Mouse (Mus musculus) C2C12 (cell line): ENCODE results near the gene Zfp36l2. TPM values are rescaled to one million over a fixed set of nuclear protein-coding genes. Genes with fewer than 3 reads are reported as not detected.
"Not testable (repeated sequence)": the region's sequence is repeated elsewhere in the genome, so short reads cannot be mapped to it uniquely, and the experiment has no call there.

Source experiments
- H3K27me3 ChIP-seq: one replicate; pipeline ENCODE4 v1.6.1; 2011; ENCODE audit not compliant: control insufficient read depth, insufficient read depth, insufficient read length
- H3K36me3 ChIP-seq: one replicate; pipeline ENCODE4 v1.6.1; 2011; ENCODE audit not compliant: control insufficient read depth, insufficient read depth
- H3K4me3 ChIP-seq: one replicate; pipeline ENCODE4 v1.5.1; 2011; ENCODE audit warnings: mild to moderate bottlenecking, control low read depth; ENCODE audit not compliant: poor library complexity, insufficient read depth, severe bottlenecking
- H3K79me2 ChIP-seq: one replicate; pipeline ENCODE4 v1.6.1; 2011; ENCODE audit not compliant: control insufficient read depth, insufficient read depth
- H3K79me3 ChIP-seq: one replicate; pipeline ENCODE4 v1.6.1; 2011; ENCODE audit warnings: low read depth, control low read depth
- H3ac ChIP-seq: one replicate; pipeline ENCODE3; 2011; ENCODE audit warnings: low read depth; ENCODE audit not compliant: control insufficient read depth, insufficient read length
- CEBPB ChIP-seq: IDR thresholded peaks from one replicate; pipeline ENCODE4 v1.6.1; 2011; ENCODE audit warnings: low read depth, mild to moderate bottlenecking, control low read depth, moderate library complexity
- CTCF ChIP-seq: IDR thresholded peaks from one replicate; pipeline ENCODE4 v1.5.1; 2011; ENCODE audit not compliant: control insufficient read depth, insufficient read depth, insufficient read length
- FOSL1 ChIP-seq: IDR thresholded peaks from one replicate; pipeline ENCODE4 v1.8.0; 2011; ENCODE audit warnings: mild to moderate bottlenecking, low read length; ENCODE audit not compliant: poor library complexity, insufficient read depth, severe bottlenecking
- MAX ChIP-seq: IDR thresholded peaks from one replicate; pipeline ENCODE4 v1.6.1; 2011; ENCODE audit warnings: mild to moderate bottlenecking, control low read depth
- MYOD1 ChIP-seq: IDR thresholded peaks from one replicate; pipeline ENCODE4 v1.6.1; 2011; ENCODE audit warnings: low read depth; ENCODE audit not compliant: control insufficient read depth, insufficient read length
- MYOG ChIP-seq: IDR thresholded peaks from one replicate; pipeline ENCODE4 v1.6.1; 2011; ENCODE audit not compliant: control insufficient read depth, insufficient read length; ENCODE audit errors: extremely low read depth
- USF1 ChIP-seq: IDR thresholded peaks from one replicate; pipeline ENCODE4 v1.6.1; 2011; ENCODE audit warnings: low read depth, mild to moderate bottlenecking, control low read depth, moderate library complexity
- polyA plus RNA-seq: library from polyadenylated mRNA; unstranded; fragments of >200 nt; fragmentation: generic; extraction: Trizol; gene quantifications from one replicate; pipeline ENCODE4 v1.2.1, GENCODE M21; 2012; ENCODE audit warnings: missing spikeins

The Zfp36l2 gene
- polyA plus RNA-seq, 1 experiment = 61.8 TPM

GRCm38 (mm10) chr17:84194282-84195002, 6.7 kb upstream of the Zfp36l2 start:
- Histone ChIP-seq H3ac (no peak overlapping the region), H3K36me3 (peaks cover 11% of the 10 kb centered on the region), H3K27me3 (no peaks in the 10 kb centered on the region), H3K79me3 (no peaks in the 10 kb centered on the region), H3K4me3 (no peak overlapping the region), H3K79me2 (no peaks in the 10 kb centered on the region)
- TF ChIP-seq MYOG (no peak), CEBPB (no peak)

- H3ac ChIP-seq = no peak overlapping the region
- peaks cover 12% of the 10 kb centered on the region for H3K36me3 ChIP-seq
- no peaks in the 10 kb centered on the region for H3K79me2 ChIP-seq
- H3K79me3 ChIP-seq = no peaks in the 10 kb centered on the region
- no peak overlapping the region for H3K4me3 ChIP-seq
- TF ChIP-seq MAX = no peak
- TF ChIP-seq USF1 = no peak
- no peak for TF ChIP-seq MYOG
- no peak for TF ChIP-seq CEBPB
- TF ChIP-seq FOSL1 = no peak
- no peak for TF ChIP-seq MYOD1
- no peak for TF ChIP-seq CTCF
- H3K27me3 ChIP-seq = no peaks in the 10 kb centered on the region
These were observed 5.7 kb upstream of the Zfp36l2 start for GRCm38 (mm10) chr17:84193411-84193810.

DNA sequence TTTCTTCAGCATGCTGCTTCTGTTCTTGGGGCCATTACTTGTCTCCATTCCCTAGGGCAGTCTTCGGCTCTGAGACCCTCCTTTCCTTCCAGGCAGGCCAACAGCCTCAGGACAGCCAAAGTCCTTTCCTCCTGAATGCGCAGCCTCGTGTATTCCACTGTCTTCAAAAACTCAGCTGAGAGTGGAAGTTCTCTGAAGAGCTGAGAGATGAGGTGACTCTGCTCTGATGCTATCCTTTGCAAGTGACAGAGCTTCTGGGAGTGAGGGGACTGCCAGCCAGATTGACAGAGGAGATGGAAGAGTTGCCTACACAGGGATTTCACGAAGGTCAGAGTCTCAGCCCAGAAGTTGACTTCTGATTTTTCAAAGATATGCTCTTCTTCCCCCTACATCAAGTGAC, 4.2 kb upstream of the Zfp36l2 start:
- Histone ChIP-seq H3K27me3 (no peaks in the 10 kb centered on the region), H3K79me3 (peaks cover 2% of the 10 kb centered on the region), H3ac (no peak overlapping the region), H3K4me3 (no peak overlapping the region), H3K79me2 (peaks cover 8% of the 10 kb centered on the region), H3K36me3 (peaks cover 12% of the 10 kb centered on the region)
- TF ChIP-seq FOSL1 (no peak), CTCF (no peak), MAX (no peak), USF1 (no peak), CEBPB (no peak), MYOD1 (no peak)

DNA sequence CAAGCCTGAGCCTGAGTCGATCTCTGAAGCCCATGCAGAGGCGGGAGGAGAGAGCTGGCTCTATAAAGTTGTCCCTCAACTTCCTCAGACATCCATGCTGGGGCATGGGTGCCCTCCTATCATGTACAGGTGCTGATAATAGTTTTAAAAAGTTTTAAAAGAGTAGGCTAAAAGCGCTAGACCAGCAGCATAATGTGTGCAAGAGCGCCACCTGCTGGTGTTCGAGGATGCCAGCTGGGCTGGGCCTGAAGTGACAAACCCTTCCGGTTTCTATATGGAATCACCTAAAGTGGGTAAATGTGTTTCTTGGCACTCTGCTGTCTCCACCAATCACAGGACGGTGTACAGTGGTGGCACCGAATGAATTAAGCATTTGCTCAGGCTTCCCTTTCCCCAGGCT, 3.1 kb upstream of the Zfp36l2 start:
- Histone ChIP-seq H3K27me3 (no peaks in the 10 kb centered on the region), H3K79me3 (peaks cover 7% of the 10 kb centered on the region), H3K79me2 (peaks cover 19% of the 10 kb centered on the region), H3K36me3 (peaks cover 20% of the 10 kb centered on the region), H3K4me3 (no peak overlapping the region), H3ac (no peak overlapping the region)
- TF ChIP-seq MYOG (no peak), MYOD1 (no peak), CTCF (peak; percentile 78), USF1 (no peak), MAX (no peak), CEBPB (no peak), FOSL1 (no peak)

DNA sequence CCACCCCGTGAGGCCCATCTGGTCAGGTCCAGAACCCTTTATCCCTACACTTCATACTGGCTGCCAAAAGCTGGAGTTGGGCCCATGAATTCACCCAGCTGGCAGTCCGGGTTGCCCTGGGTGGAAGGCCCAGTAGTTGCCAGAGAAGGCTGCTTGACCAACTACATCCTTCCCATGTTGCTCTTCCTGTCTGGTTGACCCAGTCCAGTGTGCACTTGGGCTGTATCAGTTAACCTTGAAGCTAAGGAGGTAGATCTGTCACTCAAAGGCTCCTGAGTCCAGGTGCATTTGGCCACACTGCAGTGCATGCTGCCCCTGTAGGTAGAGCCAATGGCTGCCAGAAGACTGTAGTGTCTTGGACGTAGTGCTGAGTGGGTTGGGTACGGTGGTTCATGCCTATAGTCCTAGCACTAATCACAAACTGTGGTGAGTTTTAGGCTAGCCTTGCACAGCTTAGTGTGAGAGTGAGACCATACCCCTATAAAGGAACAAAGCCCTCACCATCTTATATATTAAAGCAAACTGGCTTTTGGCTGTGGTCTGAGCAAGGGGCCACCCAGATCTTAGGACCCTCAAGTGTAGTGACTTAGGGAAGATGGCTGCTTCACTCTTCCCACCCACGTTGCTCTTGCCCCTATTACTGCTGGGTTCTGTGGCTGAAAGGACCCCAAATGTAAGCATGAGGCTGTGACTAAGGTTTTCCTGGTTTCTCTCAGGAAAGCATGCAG, 1.5 kb upstream of the Zfp36l2 start:
- peak overlapping the region; percentile 85 for H3ac ChIP-seq
- H3K79me3 ChIP-seq = peaks cover 18% of the 10 kb centered on the region
- peaks cover 34% of the 10 kb centered on the region for H3K79me2 ChIP-seq
- H3K27me3 ChIP-seq = no peaks in the 10 kb centered on the region
- no peak overlapping the region for H3K4me3 ChIP-seq
- TF ChIP-seq CEBPB = no peak
- TF ChIP-seq MYOD1 = no peak
- TF ChIP-seq MYOG = no peak
- H3K36me3 ChIP-seq = peaks cover 34% of the 10 kb centered on the region

DNA sequence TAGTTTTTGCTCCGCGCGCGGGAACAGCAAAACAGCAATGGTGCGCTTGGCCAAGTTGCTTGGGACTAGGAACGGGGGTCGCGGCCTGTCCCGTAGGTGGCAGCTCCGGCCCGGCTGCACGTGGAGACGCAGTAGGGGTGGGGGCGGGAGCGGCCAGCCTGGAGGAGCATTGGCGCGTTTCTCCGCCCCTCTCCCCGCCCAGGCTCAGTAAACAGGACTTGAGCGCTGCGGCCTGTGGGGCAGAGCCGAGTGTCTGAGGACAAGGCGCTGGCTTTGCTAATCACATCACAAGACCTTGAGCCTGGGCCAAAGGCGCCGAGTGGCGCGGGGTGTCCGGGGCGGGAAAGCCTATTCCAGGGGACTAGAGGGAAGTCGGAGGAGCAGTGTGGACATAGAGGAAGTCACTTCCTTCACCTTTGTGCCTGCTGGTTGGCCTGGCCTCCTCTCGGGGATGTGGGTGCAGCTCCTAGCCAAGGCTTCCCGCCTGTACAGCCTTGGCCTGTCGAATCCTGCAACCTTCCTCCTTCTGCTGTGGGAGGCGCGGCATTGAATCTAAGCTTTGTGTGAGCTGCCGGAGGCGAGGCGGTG, 721 bp upstream of the Zfp36l2 start:
- TF ChIP-seq MYOD1 (no peak), CEBPB (no peak), USF1 (no peak), MAX (peak; percentile 87), CTCF (no peak)
- Histone ChIP-seq H3K79me3 (peaks cover 21% of the 10 kb centered on the region), H3K36me3 (peaks cover 34% of the 10 kb centered on the region), H3K79me2 (peaks cover 38% of the 10 kb centered on the region), H3K27me3 (no peaks in the 10 kb centered on the region), H3K4me3 (peak overlapping the region; percentile 35), H3ac (peak overlapping the region; percentile 86)

GRCm38 (mm10) chr17:84187264-84187663, 483 bp downstream of the Zfp36l2 start:
- peaks cover 34% of the 10 kb centered on the region for H3K36me3 ChIP-seq
- H3K79me2 ChIP-seq = peaks cover 50% of the 10 kb centered on the region
- H3ac ChIP-seq = peak overlapping the region; percentile 94
- peaks cover 26% of the 10 kb centered on the region for H3K79me3 ChIP-seq
- not testable (repeated sequence) for H3K27me3 ChIP-seq
- H3K4me3 ChIP-seq = peak overlapping the region; percentile 85
